Mouse (Mus musculus) brain, embryonic 14.5 days (tissue): ENCODE results near the gene Olfr1109. TPM values are rescaled to one million over a fixed set of nuclear protein-coding genes. Genes with fewer than 3 reads are reported as not detected.

Experiments
- DNase-seq: peaks from one replicate; pipeline ENCODE4 v3.0.0-alpha.2; 2011; ENCODE audit warnings: low read depth
- CTCF ChIP-seq: fragments of 200-500 bp; IDR thresholded peaks from 2 replicates; pipeline ENCODE4 v1.5.1; 2012; ENCODE audit warnings: inconsistent platforms, mild to moderate bottlenecking, moderate library complexity, borderline replicate concordance; ENCODE audit not compliant: insufficient read depth, insufficient read length; ENCODE audit errors: extremely low read depth
- POLR2A ChIP-seq: fragments of 200-500 bp; IDR thresholded peaks from 2 replicates; pipeline ENCODE4 v1.6.1; 2012; ENCODE audit warnings: mild to moderate bottlenecking, inconsistent platforms, borderline replicate concordance; ENCODE audit not compliant: poor library complexity, insufficient read depth, insufficient read length, severe bottlenecking; ENCODE audit errors: extremely low read depth
- polyA plus RNA-seq: library from polyadenylated mRNA; depleted of rRNA; stranded (reverse); fragments of >200 nt; gene quantifications from 2 replicates; pipeline ENCODE4 v1.2.3, GENCODE M21; 2012; rRNA removed

The Olfr1109 gene
- not detected in 2 replicates for polyA plus RNA-seq

GRCm38 (mm10) chr2:87095908-87096307 lies at the start of gene Olfr1109:
TSS of gene Olfr1109 (minus strand) at chr2:87096008.
- DNase-seq: no peak
- TF ChIP-seq POLR2A (no peak), CTCF (no peak)

GRCm38 (mm10) chr2:87140200-87140599 lies 44.4 kb upstream of the Olfr1109 start, which contains the start of gene Olfr1110:
TSS of gene Olfr1110 (minus strand) at chr2:87140300.
- TF ChIP-seq POLR2A (no peak), CTCF (no peak)

GRCm38 (mm10) chr2:87114467-87114866 lies 18.7 kb upstream of the Olfr1109 start, which contains the start of gene Olfr259:
TSS of gene Olfr259 (minus strand) at chr2:87114567.
- DNase-seq: no peak
- no peak for TF ChIP-seq POLR2A
- TF ChIP-seq CTCF: no peak

More at GRCm38 (mm10) chr2:87140200-87140599, 44.4 kb upstream of the Olfr1109 start, which contains the start of gene Olfr1110:
- DNase-seq: no peak

- TF ChIP-seq POLR2A (no peak), CTCF (no peak)
- DNase-seq: no peak
Observed at GRCm38 (mm10) chr2:87075717-87076116, 20.1 kb downstream of the Olfr1109 start, which contains the start of gene Olfr1107. TSS of gene Olfr1107 (minus strand) at chr2:87075817.

DNA sequence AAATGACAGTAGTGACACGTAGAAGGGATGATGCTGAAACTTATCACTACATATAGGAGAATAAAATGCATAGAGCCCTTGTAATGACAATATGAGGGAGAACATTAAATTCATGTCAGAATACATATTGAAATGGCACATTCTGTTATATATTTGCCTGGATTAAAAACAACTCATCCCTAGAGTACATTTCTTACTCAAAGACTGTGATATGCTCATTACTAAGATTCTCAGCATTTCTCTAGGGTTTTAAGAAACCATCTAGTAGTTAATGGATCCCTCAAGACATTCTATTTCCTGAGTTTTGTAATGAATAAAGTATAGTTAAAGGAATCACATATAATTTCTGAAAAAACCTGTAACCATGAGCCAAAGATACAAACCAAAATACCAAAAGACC lies 43.6 kb downstream of the Olfr1109 start, which contains the start of gene Olfr1106:
Gene Olfr1106, minus strand, starts transcription at position 101 of the 400 bp plus-strand sequence.
- DNase-seq: no peak
- TF ChIP-seq CTCF (no peak), POLR2A (no peak)

Other genes with a start within 250 kb of the Olfr1109 start
- not detected in 2 replicates for gene Olfr1095, start 244.3 kb downstream of the Olfr1109 start, polyA plus RNA-seq
- gene Gm13723, start 221.2 kb downstream of the Olfr1109 start, polyA plus RNA-seq: not detected in 2 replicates
- not detected in 2 replicates for gene Olfr1097, start 203.8 kb downstream of the Olfr1109 start, polyA plus RNA-seq
- gene Olfr1098, start 171.5 kb downstream of the Olfr1109 start, polyA plus RNA-seq: not detected in 2 replicates
- not detected in 2 replicates for gene Olfr1099, start 135.3 kb downstream of the Olfr1109 start, polyA plus RNA-seq
- not detected in 2 replicates for gene Olfr1100, start 116.1 kb downstream of the Olfr1109 start, polyA plus RNA-seq
- not detected in 2 replicates for gene Olfr1101, start 104.8 kb downstream of the Olfr1109 start, polyA plus RNA-seq
- not detected in 2 replicates for gene Olfr1102, start 97.6 kb downstream of the Olfr1109 start, polyA plus RNA-seq
- gene Olfr1104, start 68.9 kb downstream of the Olfr1109 start, polyA plus RNA-seq: not detected in 2 replicates
- not detected in 2 replicates for gene Olfr1105, start 59.5 kb downstream of the Olfr1109 start, polyA plus RNA-seq
- not detected in 2 replicates for gene Olfr1106, start 43.7 kb downstream of the Olfr1109 start, polyA plus RNA-seq
- not detected in 2 replicates for gene Olfr1107, start 20.2 kb downstream of the Olfr1109 start, polyA plus RNA-seq
- gene Olfr259, start 18.6 kb upstream of the Olfr1109 start, polyA plus RNA-seq: not detected in 2 replicates
- not detected in 2 replicates for gene Olfr1110, start 44.3 kb upstream of the Olfr1109 start, polyA plus RNA-seq
- not detected in 2 replicates for gene Olfr1111, start 56.6 kb upstream of the Olfr1109 start, polyA plus RNA-seq
- not detected in 2 replicates for gene Olfr1112, start 91.8 kb upstream of the Olfr1109 start, polyA plus RNA-seq
- not detected in 2 replicates for gene Olfr1113, start 113.0 kb upstream of the Olfr1109 start, polyA plus RNA-seq
- not detected in 2 replicates for gene Olfr1115, start 152.0 kb upstream of the Olfr1109 start, polyA plus RNA-seq
- not detected in 2 replicates for gene Olfr1116, start 171.5 kb upstream of the Olfr1109 start, polyA plus RNA-seq
- not detected in 2 replicates for gene Olfr1118, start 211.6 kb upstream of the Olfr1109 start, polyA plus RNA-seq